Mouse (Mus musculus) right cerebral cortex, postnatal 4 days (tissue): ENCODE measurements around the gene Olfr403.
"Not testable (repeated sequence)": the region's sequence is repeated elsewhere in the genome, so short reads cannot be mapped to it uniquely, and the experiment has no call there.

ENCODE experiments used
- DNase-seq: peaks from one replicate; pipeline ENCODE4 v3.0.0-alpha.2; 2022

Gene Olfr403

DNA sequence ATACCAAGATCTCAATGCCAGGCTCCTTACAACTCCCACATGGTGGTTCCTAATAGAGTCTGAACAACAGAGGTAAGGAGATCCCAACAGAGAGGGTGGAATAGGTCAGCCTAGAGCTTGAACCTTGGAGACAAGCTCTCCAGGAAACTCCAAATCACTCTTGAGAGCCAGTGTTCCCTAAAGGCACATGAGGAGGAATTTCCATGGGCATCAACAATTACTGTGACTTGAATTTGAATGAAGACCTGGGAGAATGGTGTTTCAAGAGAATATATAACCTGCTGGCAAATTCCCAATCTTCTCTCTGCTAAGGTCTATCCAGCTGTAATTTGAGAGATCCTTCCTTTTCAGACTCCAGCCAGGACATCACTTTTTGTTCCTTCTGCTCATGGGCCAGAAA lies at the start of gene Olfr403:
Olfr403 (plus strand) TSS at position 301 of the 400 bp plus-strand sequence.
- no peak for DNase-seq

GRCm38 (mm10) chr11:74140001-74140400 lies 46.0 kb upstream of the Olfr403 start:
- DNase-seq: not testable (repeated sequence)

DNA sequence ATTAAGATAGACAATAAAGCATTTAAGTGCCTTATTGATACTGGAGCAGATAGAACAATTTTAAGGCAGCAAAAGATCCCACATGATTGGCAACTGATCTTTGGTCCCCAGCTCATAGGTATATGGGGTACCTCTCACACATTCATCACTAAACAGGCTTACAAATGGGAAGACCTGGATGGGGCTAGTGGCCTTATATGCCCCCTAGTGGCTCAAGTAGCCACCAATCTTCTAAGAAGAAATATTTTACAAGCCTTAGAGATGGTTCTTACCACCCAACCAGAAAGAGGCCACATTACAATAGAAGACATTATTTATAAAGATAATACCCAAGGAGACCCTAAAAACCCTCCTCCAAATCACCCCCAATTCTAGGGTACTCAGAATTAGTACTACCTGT lies 40.2 kb upstream of the Olfr403 start:
- DNase-seq: no peak

GRCm38 (mm10) chr11:74153229-74153628 lies 32.8 kb upstream of the Olfr403 start, which contains the start of gene Olfr402:
Gene Olfr402 (plus strand): TSS chr11:74153529.
- DNase-seq: no peak

DNA sequence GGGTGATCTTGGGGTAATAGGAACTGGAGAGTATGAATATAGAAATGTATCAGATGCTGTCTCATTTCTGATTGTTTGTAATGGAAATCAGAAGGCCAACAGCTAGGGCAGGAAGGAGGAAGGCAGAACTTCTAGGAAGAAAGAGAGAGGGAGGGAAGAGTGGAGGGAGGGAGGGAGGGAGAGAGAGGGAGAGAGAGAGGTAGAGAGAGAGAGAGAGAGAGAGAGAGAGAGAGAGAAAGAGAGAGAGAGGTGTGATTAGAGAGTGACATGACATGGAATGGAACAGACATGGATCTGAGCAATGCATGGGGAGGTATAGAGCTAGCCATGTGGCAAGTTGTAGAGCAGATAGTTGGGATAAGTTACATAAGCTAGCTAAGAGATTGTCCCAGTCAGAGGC lies 17.3 kb upstream of the Olfr403 start:
- no peak for DNase-seq

GRCm38 (mm10) chr11:74183168-74183567 lies 2.9 kb upstream of the Olfr403 start:
- no peak for DNase-seq

DNA sequence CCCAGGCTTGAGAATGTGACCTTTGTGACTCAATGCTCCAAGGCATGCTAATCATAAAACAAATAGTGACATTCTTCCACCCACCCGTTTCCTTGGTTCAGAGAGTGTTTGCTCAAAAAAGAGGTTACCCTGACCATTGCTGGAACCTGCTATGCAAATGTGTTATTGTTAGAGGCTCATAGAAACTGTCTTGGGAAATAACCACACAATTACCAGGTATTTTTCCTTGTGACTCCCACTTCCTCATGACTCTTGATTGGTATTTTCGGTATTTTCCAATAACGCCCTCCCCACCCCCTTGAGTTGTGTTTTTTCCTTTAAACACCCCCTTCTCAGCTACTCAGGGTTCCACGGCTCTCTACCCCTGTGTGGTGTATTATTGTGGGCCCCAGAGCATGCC lies 2.3 kb upstream of the Olfr403 start:
- DNase-seq: no peak

GRCm38 (mm10) chr11:74211279-74211678 lies 25.2 kb downstream of the Olfr403 start, which contains the start of gene Olfr43:
Gene Olfr43 (minus strand): TSS chr11:74211379.
- DNase-seq: no peak

- DNase-seq: no peak
These were observed 55.2 kb downstream of the Olfr403 start for GRCm38 (mm10) chr11:74241201-74241600.
